ENCODE assay signal across 33 mouse cellular contexts in genomic region chr7:43168212-43168611, GRCm38 (mm10). TPM values are rescaled to one million over a fixed set of nuclear protein-coding genes. Genes with fewer than 3 reads are reported as not detected.
"Had no signal": no experiment of that assay in that cellular context is flagged by ENCODE, and none has a peak within 500 bp of the region (broad histone marks: within the 10 kb centered on the region; RNA-seq: fewer than 3 reads in every experiment).

No protein-coding gene starts in this region.

RNA-seq across cellular contexts. Expression of gene Zfp936, which starts 54.2 kb away (rescaled TPM):
- total RNA-seq: common myeloid progenitor, adult 5-6 weeks; forebrain, postnatal 0 days; gastrocnemius, adult 18-20 months; gastrocnemius, adult 2 months; gastrocnemius, adult 8-10 months; gastrocnemius, postnatal 10 days; gastrocnemius, postnatal 14 days; gastrocnemius, postnatal 25 days; gastrocnemius, postnatal 36 days; gastrocnemius, postnatal 4 days; granulocyte monocyte progenitor cell, adult 5-6 weeks; heart, adult 18-20 months; heart, adult 2 months; heart, adult 8-10 months had no signal
- polyA plus RNA-seq: cortical plate, adult 2 months; embryonic facial prominence, embryonic 10.5 days; embryonic facial prominence, embryonic 11.5 days; embryonic facial prominence, embryonic 12.5 days; embryonic facial prominence, embryonic 13.5 days; embryonic facial prominence, embryonic 14.5 days; embryonic facial prominence, embryonic 15.5 days; forebrain, embryonic 10.5 days; forebrain, embryonic 11.5 days; forebrain, embryonic 12.5 days; forebrain, embryonic 13.5 days; forebrain, embryonic 14.5 days; forebrain, embryonic 15.5 days; forebrain, embryonic 16.5 days; forebrain, postnatal 0 days; frontal cortex, adult 2 months; gonadal fat pad, adult 2 months; heart, adult 2 months; heart, embryonic 10.5 days; heart, embryonic 11.5 days; heart, embryonic 12.5 days had no signal
